Mouse (Mus musculus): ENCODE measurements at regions not wholly inside any gene's neighbourhood (a gene's known extent, or its start where the extent isn't known, plus 50 kb on each side); places are given as distances from the start of the nearest gene placed in this dataset.

GRCm38 (mm10) chr15:36921384-36921783 lies 86.2 kb downstream of the Zfp706 start:
- ATAC-seq (replicated peaks; ENCODE audit: insufficient number of reproducible peaks, low FRiP score, low TSS enrichment, poor library complexity, severe bottlenecking): no peak

- no peak for ATAC-seq (replicated peaks; ENCODE audit: insufficient number of reproducible peaks, low FRiP score, low TSS enrichment, poor library complexity, severe bottlenecking)
Observed at GRCm38 (mm10) chr15:36920886-36921285, 86.7 kb downstream of the Zfp706 start.

- ATAC-seq (replicated peaks; ENCODE audit: insufficient number of reproducible peaks, low FRiP score, low TSS enrichment, poor library complexity, severe bottlenecking): no peak
Observed at GRCm38 (mm10) chr15:36919704-36920103, 87.9 kb downstream of the Zfp706 start.

DNA sequence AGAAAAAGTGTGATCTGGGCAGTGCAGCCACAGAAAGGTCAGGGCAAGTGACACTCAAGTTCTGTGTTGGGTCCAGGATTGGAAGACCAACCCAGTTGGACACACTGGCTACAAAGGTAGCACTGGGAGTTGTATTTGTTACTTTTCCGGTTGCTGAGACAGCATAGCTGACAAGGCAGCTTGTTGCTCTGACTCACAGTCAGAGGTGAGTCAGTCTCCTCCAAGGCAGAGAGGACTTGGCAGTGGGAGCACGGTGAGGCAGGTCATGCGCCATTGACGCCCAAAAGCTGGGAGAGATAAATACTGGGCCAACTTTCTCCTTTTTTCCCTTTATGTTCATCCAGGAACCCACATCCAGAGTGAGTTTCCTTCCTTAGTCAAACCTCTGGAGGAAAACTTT lies 88.4 kb downstream of the Zfp706 start:
- no peak for ATAC-seq (replicated peaks; ENCODE audit: insufficient number of reproducible peaks, low FRiP score, low TSS enrichment, poor library complexity, severe bottlenecking)

DNA sequence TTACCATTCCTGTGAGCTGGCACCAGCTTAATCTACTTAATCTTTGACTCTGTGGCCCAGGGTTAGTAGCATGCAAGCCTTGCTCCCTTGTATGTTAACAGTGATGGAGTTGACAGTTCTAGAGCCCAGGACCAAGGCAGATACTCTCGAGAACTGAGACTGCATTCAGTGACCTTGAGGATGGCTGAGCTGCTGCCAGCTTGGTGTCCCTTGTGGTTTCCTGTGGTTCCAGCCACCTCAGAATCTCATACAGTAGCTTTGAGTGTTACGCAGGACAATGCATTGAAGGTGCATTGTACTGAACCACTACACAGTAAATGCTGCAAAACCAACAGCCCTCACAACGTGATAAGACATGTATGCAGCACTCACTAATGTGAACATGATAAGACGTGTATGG lies 90.6 kb downstream of the Zfp706 start:
- ATAC-seq (replicated peaks; ENCODE audit: insufficient number of reproducible peaks, low FRiP score, low TSS enrichment, poor library complexity, severe bottlenecking): no peak

GRCm38 (mm10) chr15:36914239-36915100 lies 93.1 kb downstream of the Zfp706 start:
- no peak for ATAC-seq (replicated peaks; ENCODE audit: insufficient number of reproducible peaks, low FRiP score, low TSS enrichment, poor library complexity, severe bottlenecking)

GRCm38 (mm10) chr15:36913308-36913707 lies 94.3 kb downstream of the Zfp706 start:
- no peak for ATAC-seq (replicated peaks; ENCODE audit: insufficient number of reproducible peaks, low FRiP score, low TSS enrichment, poor library complexity, severe bottlenecking)

DNA sequence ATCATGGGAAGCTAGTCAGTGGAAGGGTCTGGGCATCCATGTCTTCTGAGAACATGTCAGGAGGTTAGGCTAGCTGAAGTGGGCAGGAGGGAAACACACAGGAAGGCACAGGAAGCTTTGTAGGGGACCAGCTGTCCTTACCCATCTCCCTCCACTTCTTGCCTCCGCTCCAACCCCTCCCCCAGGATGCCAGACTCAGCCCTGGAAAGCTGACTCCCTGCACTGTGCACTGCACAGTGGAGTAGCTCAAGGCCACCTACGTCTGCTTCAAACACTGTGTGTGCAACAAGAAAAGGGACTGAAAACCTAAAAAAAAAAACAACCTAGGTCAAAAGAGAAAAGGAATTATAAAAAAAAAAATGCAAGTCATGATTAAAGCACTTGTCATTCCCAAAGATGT lies 97.3 kb downstream of the Zfp706 start:
- no peak for ATAC-seq (replicated peaks; ENCODE audit: insufficient number of reproducible peaks, low FRiP score, low TSS enrichment, poor library complexity, severe bottlenecking)

DNA sequence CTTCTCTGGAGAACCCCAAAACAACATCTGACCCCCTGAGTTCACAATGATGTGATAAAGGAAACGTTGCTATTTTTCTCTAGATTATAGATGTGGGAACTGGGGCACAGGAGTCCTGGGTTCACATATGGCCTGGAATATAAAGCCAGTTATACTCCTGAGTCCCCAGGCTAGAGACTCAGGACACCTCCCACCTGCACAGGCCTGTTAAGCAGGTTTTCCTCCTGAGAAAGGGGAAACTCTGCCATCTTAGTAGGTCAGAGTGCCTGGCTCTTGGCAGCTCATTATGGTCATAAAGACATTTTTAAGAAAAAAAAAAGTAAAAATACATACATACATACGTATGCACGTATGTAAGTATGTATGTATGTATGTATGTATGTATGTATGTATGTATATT lies 98.1 kb downstream of the Zfp706 start:
- no peak for ATAC-seq (replicated peaks; ENCODE audit: insufficient number of reproducible peaks, low FRiP score, low TSS enrichment, poor library complexity, severe bottlenecking)

GRCm38 (mm10) chr15:36906789-36907188 lies 100.8 kb downstream of the Zfp706 start:
- no peak for ATAC-seq (replicated peaks; ENCODE audit: insufficient number of reproducible peaks, low FRiP score, low TSS enrichment, poor library complexity, severe bottlenecking)

DNA sequence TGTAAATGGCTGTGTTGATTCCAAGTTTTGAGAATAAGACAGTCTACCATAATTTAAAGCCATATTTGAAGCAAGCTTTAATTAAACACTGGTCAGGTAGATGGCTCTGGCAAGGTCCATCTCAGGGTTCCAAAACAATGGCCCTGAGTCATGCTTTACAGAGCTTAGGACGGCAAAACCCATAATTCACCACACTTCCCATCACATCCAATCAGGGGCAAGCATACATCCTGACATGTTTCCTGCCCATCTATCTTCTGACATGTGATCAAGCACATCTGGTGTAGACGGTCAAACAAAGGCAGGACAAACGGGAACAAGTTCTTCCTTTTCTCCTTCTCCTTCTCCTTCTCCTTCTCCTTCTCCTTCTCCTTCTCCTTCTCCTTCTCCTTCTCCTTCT lies 101.5 kb downstream of the Zfp706 start:
- ATAC-seq (replicated peaks; ENCODE audit: insufficient number of reproducible peaks, low FRiP score, low TSS enrichment, poor library complexity, severe bottlenecking): no peak

GRCm38 (mm10) chr15:36903922-36904321 lies 103.7 kb downstream of the Zfp706 start:
- no peak for ATAC-seq (replicated peaks; ENCODE audit: insufficient number of reproducible peaks, low FRiP score, low TSS enrichment, poor library complexity, severe bottlenecking)

DNA sequence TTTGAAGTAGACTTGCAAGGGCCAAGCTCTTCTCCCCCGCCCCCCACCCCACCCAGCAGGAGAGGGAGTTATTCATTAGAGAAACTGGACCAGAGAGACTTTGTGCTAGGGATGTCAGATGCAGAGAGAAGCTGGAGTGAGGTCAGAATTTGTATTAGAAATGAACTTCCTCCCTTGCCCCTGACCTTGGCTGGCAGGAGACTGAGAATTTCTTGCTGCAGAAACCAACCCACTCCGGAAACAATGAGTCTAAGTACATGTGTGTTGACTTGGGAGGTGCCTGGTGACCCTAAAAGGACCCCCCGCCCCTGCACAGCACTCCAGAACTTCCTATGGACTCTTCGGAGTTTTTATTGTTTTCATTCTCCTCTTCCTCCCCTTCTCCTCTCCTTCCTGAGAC lies 104.3 kb downstream of the Zfp706 start:
- no peak for ATAC-seq (replicated peaks; ENCODE audit: insufficient number of reproducible peaks, low FRiP score, low TSS enrichment, poor library complexity, severe bottlenecking)

DNA sequence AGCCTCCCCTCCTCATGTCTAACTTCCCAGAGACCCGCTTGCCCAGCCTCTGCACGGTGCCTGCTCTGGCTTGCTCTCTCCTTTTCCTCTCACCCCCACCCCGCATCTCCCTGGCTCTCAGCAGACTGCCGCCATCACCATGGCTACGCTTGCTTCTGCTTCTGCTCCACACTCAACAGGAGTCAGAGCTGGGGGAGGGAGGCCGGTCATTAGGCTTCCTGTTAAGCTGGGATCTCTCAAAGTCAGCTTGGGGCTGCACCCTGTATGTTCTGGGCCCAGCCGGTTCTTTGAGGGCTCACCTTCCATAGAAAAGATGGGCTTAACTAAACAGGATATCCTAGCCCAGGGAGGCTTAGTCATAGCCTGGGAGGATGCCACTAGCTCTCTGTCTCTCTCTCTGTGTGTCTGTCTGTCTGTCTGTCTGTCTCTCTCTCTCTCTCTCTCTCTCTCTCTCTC lies 105.7 kb downstream of the Zfp706 start:
- ATAC-seq (replicated peaks; ENCODE audit: insufficient number of reproducible peaks, low FRiP score, low TSS enrichment, poor library complexity, severe bottlenecking): peak; percentile 76

GRCm38 (mm10) chr15:36901350-36901749 lies 106.2 kb downstream of the Zfp706 start:
- 0 out of 2 replicates have a peak, but pooled peaks have one; percentile 11 for ATAC-seq (replicated peaks; ENCODE audit: insufficient number of reproducible peaks, low FRiP score, low TSS enrichment, poor library complexity, severe bottlenecking)

DNA sequence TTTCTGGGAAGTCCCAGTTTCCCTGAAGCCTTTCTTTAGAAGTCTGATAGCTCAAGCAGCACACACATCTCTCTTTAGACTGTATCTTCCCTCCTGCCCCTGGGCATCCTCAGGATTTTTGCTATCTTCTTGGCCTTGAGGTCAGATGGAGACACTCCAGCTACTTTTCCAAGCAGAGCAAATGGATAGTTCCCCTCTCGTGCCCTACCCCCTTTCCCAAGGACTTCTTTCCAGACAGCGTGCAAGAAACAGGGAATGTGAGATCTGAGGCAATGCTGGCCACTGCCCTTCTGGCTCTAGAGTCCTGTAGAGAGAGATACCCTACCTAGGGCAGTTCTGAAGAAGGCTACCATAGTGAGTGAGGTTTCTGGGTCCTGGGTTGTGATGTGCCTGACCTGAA lies 106.6 kb downstream of the Zfp706 start:
- no peak for ATAC-seq (replicated peaks; ENCODE audit: insufficient number of reproducible peaks, low FRiP score, low TSS enrichment, poor library complexity, severe bottlenecking)

DNA sequence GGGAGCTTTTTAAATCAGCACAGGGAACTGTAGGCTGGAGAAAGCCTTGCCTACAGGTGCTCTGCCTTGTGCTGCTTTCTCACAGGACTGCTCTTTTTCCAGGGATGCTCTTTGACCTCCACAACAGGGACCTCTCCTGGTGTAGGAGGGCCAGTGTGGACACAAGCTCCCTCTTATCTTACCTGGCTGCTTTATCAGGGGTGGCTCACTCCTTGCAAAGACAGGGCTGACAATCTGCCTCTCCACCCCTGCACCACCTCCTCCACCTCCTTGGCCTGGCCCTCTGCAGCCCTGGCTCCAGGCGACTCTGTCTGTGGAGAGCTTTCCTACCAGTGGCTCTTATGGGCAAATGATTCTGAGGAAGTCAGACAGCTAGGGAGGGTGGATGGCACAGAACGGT lies 107.7 kb downstream of the Zfp706 start:
- no peak for ATAC-seq (replicated peaks; ENCODE audit: insufficient number of reproducible peaks, low FRiP score, low TSS enrichment, poor library complexity, severe bottlenecking)

DNA sequence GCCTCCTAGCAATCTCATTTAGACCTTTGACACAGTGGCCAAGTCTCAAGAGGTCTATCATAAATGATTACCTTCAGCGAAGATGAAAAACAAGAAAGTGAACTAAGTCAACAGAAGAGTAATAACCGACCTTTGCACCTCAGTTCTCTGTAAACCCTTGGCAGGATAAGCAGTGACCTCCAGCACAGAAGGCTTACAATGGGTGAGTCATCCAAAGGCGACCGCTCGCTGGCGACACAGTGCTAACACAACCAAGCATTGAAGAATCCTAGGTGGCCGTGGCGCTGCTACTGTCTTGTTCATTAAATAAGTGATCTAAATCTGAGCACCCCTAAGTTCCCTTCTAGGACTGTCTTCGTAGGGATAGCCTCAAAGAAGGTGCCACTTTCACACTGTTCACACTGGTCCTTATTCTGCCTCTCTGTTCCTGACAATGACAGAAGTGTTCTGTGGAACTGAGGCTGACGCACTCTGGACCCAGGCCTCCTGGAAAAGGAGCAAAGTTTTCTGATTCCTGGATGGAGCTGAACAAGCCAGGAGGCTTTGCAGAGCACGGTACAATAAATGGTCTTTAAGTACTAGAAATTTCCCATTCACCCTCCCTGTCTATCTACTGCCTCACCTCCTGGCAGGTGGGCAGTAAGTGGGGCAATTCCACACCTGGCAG lies 108.6 kb downstream of the Zfp706 start:
- no peak for ATAC-seq (replicated peaks; ENCODE audit: insufficient number of reproducible peaks, low FRiP score, low TSS enrichment, poor library complexity, severe bottlenecking)

GRCm38 (mm10) chr15:36898326-36898725 lies 109.2 kb downstream of the Zfp706 start:
- ATAC-seq (replicated peaks; ENCODE audit: insufficient number of reproducible peaks, low FRiP score, low TSS enrichment, poor library complexity, severe bottlenecking): no peak

DNA sequence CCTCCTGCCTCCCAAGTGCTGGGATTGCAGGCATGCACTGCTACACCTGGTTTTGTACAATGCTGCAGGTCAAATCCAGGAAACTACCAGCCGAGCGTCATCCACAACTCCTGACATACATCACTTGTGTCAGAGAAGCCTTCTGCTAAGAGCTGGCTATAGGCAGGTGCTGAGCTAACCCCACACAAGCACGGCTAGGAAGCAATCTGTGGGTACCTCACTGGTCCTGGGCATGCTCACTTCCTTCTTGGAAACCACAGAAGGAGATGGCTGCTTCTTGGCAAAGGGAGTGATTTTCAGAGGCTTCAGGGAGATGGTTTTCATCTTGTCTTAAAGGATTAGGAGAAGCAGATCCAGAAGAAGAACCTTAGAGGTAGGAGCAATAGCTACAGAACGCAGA lies 111.3 kb downstream of the Zfp706 start:
- ATAC-seq (replicated peaks; ENCODE audit: insufficient number of reproducible peaks, low FRiP score, low TSS enrichment, poor library complexity, severe bottlenecking): 0 out of 2 replicates have a peak, but pooled peaks have one; percentile 25
